Mouse (Mus musculus): ENCODE results near the gene Pola2.
A peak's percentile ranks its signal among the peaks of the same experiment; 100 is the strongest.

Gene Pola2

DNA sequence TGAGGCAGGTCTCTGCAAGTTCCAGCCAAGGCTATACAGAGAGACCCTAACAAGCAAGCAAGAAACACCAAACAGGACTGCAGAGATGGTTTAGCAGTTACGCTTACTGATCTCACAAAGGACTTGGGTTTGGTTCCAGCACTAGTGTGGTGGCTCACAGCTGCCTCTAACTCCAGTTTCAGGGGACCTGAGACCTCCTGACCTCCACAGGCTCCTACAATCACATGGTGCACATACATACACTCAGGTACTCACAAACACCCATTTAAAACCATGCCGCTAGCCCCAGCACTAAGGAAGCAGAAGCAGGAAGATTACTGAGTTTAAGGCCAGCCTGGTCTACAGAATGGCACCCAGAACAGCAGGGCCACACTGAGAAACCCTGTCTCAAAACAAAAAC, 802 bp upstream of the Pola2 start:
- DNase-seq, result no peak

DNA sequence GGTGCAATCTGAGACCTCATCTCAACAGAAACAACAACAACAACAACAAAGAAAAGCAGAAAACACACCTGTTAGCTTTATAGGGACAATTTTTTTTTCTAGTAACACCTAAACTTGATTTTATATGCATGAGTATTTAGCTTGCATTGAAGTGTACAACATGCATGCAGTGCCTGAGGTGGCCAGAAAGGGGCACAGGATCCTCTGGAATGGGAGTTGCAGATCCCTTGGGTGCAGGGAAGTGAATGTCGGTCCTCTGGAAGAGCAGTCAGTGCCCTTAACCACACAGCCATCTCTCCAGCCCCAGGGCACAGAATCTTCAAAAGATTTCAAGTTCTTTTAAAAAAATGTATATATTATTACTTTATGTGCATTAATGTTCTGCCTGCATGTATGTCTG, 1.4 kb downstream of the Pola2 start:
- DNase-seq, result no peak

DNA sequence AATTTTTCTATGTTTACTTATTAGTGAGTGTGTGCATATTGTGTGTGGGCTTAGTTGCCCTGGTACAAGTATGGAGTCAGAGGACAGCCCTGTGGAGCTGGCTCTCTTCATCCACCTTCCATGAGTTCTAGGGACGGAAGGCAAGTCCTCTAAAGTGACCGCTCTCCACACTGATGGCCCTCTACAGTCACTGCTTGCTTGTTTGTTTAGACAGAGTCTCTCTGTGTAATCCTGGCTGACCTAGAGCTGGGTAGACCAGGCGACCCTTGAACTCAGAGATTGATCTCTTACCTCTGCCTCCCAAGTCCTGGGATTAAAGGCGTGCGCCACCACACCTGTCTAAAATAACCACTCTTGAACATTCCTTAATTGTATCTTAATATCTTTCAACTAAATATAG, 6.6 kb downstream of the Pola2 start:
- DNase-seq, result no peak

DNA sequence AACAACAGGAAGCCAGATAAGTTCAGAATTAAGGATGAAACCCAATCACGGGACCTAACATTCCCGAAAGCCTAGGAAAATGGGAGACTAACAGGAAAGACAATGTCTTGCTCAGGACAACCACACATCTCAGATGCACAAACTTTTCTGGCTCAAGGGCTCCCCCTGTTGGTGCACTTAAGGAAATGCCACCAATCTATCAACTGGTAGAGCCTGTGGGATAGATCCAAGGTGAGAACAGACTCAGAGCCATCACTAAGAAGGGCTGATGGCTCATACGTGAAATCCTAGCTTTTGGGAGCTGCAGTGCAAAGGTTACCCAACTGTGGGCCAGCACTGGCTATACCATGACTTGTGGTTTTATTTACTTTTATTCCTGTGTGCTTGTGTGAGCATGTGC, 7.3 kb downstream of the Pola2 start:
- DNase-seq, result peak; percentile 60

DNA sequence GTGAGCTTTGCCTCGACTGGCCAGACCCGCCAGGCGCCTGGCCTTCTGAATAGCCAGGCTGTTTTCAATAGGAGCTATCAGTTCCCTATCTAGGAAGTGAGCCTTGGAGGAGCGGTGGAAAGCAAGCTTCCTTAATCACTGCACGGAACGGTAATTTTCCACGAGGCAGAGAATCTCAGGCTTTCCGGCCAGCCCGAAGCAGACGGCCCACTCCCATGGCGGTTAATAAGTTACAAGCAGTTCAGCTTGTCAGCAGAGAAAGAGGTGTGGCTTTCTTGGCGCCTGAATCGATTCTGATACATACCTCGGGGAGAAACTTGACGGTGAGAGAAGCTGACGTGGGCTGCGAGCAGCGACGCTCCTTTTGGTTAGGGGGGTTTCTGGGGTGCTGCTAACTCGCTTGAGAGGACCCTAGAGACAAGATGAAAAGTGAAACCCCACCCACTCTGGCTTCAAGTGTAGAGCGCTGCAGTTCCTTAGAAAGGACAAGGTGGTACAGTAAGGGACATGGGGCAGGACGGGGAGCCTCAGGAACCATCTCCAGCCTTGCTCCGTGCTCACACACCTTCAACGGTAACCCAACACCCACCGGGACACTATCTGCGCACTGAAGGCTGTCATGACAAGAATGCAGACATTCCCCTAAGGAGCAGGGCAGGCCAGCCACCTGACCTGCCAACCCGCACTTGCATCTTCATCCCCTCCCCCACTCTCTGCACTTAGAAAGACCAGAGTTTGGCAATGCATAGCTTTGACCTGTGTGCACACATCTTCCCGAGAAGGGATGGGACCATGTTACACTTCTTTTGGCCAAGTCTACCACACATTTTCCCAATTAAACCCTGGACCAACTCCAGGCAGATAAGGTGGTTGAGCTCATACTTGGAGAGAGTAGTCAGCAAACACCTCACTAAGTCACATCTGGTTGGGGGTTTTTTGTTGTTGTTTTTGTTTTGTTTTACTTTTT, 8.0 kb downstream of the Pola2 start:
- DNase-seq, result peak; percentile 88

DNA sequence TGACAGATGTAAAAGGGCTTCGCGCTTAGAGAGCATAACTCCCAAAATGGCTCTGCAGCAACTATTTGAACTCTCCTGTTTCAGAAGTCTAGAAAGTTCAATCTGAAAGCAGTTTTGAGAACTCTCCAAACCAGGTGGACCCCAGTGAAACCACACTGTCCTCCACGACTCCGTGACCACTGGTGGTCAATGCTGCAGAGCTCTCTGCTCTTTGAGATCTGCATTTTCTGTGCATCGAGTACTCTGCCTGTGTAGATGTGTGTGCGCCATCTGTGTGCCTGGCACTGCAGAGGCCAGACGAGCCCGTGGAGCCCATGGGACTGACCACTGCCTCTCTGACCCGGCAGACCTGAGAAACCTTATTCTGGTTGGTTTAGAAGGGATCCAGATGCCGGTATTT, 9.1 kb downstream of the Pola2 start:
- no peak for DNase-seq

DNA sequence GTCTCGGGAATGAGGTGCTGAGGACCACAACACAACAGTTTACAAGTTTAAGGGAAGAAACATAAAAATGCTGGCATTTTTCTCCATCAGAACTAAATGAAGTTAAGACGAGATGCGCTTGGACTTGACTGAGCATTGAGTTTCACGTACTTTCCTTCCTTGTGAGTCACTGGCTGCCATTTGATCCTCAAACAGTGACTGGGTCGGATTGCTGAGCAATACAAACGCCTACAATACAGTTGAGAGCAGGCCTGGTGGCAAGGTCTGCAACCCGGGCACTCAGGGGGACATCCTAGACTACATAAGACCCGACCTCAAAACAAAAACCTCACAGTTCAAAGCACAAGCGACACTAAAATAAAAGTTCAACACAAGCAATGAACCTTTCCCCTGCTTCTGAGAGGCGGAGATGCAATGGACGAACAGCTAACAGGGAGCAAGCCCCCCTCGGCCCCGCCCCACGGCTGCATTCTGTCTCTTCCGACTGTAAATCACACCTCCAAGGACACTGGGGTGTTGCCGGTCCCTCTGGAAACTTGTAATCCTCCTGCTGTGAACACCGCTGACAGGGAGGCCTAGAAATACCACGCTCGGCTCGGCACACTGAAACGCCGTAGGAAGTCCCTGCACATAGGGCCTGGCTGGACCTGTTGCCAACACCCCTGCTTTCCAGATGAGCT, 9.8 kb downstream of the Pola2 start:
- DNase-seq, result no peak

DNA sequence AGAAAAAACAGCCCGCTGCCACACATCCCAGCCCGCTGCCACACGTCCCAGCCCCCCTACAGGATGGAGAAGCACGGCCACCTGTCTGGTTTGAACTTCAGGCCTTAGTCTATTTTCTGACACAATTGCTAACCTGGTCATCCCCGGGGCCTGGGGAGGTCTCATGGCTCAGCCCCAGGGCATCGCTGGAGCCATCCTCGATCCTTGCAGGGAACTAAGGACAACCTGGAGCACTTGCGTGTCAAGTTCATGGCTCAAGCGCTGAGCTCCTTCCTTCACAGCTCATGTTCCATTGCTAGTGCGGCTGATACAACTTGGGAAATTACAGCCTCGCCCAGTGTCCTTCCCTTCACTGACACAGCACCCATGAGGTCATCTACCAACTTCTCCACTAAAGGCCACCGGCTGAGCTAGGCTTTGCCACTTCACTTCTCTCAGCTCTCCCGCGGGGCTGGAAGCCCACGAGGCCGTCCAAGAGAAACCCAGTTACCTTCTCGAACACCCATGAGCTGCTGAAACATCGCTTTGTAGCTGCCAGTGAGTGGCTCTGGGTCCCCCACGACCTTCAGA, 10.7 kb downstream of the Pola2 start:
- no peak for DNase-seq

DNA sequence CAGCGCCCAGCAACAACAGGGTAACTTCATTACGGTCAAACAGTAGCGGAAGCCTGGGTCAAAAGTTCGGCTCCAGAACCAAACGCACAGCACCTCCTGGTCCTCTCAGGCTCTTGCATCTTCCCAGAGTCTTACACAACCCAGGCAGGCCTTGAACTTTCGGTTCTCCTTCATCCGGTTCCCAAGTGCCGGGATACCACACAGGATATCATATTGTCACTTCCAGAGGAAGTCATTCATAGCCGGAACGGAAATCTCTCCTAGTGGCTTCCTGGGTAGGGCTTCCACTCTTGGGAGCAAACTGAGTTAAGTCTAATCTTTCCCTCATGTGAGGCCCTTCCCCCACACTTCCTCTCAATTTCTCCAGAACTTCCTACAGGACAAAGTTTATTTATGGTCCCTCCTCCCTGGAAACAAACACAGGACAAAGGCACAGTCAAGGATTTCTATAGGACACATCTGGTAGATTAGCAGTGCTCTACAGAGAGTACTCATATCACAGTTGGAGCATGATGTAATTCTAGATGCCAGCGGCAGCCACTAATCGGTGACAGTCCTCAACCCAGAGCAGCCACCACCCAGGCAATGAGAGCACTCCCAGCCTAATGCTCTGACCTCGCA, 11.8 kb downstream of the Pola2 start:
- DNase-seq, result peak; percentile 82

DNA sequence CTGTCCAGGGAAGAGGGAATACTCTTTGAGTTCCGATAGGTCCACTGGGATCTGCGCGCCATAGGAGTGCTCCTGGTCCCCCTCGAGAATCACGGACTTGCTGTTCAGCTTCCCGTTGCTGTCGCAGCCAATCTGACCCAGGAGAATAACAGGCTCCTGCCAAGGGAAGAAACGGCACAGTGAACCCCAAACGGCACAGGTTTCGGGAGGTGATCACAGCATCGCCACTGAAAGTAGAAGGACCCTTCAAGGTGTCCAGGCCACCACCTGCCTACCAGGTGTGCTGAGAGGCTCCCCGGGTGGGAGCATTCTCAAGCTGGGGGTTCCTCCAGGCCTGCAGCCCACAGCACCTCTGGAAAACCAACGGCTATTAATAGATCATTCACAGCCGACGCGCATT, 12.4 kb downstream of the Pola2 start:
- no peak for DNase-seq

DNA sequence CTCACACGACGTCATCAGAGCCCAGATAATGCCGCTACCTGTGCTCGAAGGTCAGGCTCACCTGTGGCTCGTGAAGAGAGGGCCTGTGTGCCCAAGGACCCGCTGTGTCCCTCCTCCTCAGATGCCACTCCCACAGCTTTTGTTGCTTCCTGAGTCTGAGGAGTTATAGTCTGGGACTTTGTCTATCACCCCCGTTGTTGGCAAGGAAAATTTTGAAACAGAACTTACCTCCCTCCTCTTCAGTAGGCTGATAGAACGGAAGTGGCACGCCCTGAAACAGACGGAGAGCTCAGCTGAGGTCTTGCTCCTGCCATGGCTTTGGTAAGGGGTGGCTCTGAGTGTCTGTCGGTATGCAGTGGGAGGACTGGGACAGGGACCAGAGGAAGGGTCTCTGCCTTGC, 13.8 kb downstream of the Pola2 start:
- DNase-seq, result no peak

DNA sequence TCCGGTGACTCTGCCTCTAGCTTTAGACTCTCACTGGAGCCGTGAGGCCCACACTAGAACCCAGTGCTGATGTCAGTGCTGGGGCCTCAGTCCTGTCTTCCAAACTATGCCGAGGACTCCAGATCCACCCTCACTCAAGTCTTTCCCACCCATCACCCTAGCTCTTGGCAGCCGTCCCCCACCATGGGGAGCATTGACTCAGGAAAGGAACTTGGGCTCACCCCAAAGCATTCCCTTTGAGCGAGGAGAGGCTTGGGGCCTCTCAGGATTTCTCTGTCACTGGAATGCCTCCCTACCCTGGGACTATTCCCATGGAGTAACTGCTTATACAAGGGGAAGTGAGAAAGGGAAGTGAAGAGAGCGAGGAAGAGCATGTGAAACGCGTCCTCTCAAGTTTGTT, 18.1 kb downstream of the Pola2 start:
- DNase-seq, result no peak

DNA sequence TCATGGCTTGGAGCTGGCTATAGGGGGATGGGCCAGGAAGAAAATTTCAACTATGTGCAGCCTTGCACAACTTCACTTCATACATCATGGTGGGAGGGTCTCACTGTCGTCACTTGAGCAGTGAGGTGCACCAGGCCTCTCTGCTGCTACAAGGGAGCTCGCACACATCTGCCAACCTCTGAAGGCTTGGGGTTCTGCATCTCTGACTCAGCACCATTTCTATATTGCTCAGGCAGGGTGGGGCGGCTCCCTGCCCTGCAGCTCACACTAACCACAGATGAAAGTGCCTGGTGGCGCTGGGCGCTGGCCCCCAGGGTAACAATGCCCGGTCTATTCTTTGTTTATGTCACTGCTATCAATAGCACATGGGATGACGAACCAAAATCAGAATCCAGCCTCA, 19.0 kb downstream of the Pola2 start:
- no peak for DNase-seq

DNA sequence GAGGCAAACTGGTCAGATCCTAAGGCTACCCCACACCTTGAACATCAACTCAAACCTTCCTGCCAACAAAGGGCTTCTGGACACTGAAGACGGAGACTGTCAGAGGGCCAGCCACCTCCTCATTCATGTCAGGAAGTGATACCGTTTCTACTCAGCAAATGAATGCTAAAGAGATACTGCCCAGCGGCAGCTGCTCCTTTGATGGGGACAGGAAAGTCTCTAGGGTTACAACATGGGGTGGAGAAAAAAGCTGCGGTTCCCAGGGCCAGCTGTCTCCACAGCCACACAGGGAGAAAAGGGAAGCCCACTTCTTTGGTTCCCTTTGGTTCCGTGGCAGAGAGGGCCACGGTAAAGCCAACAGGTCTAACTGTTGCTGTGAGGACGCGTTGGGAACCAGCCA, 19.9 kb downstream of the Pola2 start:
- no peak for DNase-seq

DNA sequence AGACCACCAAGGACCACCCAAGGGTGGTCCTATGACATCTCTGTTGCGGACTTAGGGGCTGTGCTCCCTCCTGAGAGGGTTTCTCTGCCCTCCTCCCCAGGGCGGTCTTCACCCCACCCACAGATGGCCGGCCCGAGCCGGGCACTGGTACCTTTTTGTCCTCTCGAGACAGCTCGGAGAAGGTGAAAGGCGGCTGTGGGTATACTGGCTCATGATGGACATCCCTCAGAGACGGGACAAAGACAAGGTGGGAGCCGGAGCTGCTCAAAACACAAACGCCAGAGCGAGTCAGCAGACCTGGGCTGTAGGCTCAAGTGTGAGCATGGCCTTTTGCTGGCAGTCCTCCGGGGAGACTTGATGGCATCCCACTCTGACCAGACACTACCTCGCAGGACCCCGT, 20.6 kb downstream of the Pola2 start:
- DNase-seq, result no peak

DNA sequence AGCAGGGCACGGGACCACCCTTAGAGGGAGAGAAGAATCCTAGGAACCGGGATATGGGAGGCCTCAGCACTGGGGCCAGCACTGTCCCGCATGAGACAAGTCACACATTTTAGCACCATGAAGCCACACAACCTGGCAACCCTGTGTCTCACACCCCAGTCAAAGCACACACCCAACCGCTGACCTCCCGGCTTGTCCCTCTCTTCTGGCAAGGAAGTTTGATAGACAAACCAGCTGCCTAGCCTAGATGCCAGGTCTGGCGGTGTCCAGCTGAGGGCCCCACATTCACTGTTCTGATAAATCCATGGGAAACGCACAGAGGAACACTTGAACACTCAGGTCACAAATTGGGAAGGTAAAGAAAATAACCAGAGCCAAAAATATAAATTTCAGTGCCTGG, 21.4 kb downstream of the Pola2 start:
- DNase-seq, result no peak

DNA sequence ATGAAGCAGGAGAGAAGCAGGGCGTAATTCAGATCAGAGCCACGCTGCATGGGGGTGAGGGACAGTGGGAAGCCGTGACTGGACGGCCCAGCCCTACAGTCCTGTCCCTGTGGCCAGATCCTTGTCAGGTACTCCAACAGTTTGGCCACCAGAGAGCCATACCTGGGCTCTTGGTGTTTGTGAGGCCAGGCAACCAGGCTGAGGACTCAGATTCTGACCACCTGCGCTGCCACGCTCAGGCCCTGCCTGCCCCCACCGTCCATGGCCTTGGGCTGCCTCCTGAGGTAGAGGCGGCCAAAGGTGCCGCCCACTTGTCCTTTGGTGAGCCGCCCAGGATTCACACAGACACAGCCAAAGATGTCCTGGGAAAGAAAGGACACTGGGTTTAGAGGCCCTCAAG, 23.3 kb downstream of the Pola2 start:
- no peak for DNase-seq

DNA sequence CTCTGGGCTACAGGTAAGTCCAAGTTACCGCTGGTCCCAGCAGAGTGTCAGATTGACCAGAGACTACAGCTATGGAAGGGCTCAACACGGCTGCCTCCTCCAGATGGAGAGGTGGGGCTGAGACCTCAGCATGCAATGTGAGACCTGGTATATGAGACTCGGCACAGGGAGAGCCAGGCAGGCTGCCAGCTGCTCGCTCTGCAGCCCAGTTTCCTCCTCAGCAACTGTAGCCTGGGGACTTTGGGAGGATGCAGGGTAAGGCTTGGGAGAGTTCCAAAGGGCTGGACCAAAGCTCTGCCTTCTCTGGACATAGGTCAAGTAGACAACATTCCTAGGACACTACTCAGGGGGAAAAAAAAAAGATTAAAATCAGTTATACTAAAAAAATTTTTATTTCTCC, 23.8 kb downstream of the Pola2 start:
- DNase-seq, result peak; percentile 91

DNA sequence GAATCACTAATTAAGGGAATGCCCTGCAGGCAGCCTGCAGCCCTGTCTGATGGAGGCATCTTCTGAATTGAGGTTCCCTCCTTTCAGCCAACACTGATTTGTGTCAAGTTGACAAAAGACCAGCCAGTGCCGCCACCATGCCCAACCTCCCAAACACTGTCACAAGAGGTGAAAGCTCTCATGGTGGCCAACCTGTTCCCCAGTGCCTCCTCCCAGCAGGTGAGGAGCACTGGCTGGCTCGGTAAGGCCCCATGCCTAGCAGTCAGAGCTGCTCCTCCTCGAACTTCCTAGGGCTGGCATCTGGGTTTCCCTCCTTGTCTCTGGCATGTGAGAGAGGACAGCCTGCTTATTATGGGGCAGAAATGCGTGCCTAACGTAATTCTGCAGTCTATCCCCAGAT, 24.3 kb downstream of the Pola2 start:
- DNase-seq, result no peak

DNA sequence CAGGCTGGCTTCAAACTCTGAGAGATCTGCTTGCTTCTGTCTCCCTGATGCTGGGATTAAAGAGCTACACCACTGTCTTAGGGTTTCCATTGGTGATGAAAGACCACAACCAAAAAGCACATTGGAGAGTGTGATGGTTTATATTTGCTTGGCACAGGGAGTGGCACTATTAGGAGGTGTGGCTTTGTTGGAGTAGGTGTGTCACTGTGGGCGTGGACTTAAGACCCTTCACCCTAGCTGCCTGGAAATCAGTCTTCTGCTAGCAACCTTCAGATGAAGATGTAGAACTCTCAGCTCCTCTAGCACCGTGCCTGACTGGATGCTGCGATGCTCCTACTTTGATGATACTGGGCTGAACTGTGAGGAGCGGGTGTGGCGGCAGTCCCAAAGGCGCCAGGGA, 25.5 kb downstream of the Pola2 start:
- DNase-seq, result no peak

DNA sequence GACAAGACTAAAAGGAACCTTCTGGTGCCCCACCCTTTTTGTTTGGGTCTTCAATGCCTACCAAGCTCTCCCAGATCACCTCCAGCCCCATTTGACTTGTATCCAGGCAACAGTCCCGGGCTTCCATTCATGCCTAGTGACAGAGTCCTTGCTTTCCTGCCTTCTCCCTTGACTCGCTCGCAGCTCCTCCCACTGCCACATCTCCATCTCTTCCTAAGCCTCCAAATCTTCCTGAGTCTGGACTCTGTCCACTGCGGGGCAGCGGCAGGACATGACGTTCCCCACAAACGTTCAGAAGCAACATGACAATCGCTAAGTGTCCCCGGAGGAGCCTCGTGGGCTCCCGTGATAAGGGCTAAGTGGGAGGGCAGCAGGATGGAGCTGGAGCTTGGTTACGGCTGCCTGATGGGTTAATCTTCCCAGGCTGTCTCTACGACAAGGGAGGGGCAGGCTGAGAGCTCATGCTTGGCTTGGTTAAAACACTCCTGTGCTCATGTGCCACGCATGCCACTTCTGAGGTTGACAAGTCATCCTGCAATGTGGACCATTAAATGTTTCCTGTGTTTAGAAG, 26.1 kb downstream of the Pola2 start:
- DNase-seq, result no peak

DNA sequence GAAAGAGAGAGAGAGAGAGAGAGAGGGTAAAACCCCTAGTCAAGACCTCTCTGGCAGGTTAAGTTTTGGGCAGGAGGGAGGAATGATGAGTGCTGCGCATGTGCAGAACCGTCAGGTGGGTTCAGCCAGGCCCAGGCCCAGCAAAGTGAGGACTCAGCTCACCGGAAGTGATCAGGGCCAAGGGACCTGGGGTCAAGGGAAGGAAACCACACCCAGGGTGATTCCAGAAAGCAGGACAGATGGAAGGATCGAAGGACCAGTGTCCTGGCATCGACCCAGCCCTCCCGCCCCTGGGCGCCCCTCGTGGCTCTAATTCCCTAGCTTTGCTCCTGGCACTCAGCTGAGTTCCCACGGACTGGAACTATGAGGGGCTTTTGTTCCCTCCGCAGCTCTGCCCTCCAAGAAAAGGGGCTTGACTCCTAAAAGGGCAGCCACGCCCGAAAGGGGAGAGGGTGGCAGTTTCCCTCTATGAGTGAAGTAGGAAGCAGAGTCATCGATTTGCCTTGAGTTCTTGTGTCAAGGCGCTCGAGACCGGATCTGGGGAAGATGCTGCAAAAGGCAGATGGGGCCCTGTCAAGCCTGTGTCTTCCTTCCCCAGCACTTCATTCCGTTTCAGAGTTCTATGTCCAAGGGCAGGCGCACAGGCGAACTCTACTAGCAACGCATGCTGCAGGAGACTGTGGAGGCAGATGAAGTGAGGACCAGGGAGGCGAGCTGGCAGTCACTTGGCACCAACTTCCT, 26.7 kb downstream of the Pola2 start:
- no peak for DNase-seq

DNA sequence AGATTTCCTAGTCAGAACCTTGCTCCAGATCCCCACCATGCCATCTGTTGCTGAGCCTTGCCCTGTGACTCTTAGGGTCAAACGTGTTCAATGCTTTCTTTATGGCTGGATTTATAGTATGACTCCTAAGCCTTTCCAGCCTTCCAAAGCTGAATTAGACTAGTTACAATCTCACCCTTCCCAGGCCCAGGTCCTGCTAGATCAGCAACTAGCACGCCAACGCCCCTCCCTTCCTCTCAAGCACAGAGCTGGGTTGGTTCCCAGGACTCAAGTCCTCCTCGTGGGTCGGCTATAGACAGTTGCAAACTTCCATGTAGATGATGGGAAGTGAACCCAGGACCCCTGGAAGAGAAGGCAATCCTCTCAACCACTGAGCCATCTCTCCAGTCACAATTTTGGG, 28.3 kb downstream of the Pola2 start:
- DNase-seq, result no peak
